Mouse (Mus musculus) embryo, embryonic 11.5 days (tissue): ENCODE measurements around the gene Kcng1.
A peak's percentile ranks its signal among the peaks of the same experiment; 100 is the strongest.

Source experiments
- DNase-seq: peaks from one replicate; pipeline ENCODE4 v3.0.0-alpha.2; 2012; ENCODE audit warnings: low read depth, low spot score

The Kcng1 gene

DNA sequence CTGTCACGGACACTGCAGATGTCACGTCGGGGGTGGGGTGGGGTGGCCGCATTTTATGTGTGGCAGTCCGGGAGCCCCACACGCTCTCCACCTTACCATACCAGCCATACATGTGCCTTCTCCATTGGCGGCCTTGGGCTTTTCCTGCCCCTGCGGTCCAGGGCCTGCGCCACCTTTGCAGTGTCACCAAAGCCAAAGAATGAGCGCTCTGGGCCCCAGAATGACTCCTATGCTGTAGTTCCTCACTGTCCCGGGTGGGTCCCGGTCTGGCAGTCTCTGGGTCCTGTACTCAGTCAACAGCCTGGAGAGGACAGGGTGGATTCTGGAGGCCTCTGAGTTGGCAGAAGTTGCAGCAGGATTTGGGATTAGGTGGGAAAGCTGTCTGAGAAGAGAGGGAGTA lies at the start of gene Kcng1:
Kcng1 (minus strand) TSS at position 155 of the 400 bp plus-strand sequence.
- DNase-seq, result no peak

DNA sequence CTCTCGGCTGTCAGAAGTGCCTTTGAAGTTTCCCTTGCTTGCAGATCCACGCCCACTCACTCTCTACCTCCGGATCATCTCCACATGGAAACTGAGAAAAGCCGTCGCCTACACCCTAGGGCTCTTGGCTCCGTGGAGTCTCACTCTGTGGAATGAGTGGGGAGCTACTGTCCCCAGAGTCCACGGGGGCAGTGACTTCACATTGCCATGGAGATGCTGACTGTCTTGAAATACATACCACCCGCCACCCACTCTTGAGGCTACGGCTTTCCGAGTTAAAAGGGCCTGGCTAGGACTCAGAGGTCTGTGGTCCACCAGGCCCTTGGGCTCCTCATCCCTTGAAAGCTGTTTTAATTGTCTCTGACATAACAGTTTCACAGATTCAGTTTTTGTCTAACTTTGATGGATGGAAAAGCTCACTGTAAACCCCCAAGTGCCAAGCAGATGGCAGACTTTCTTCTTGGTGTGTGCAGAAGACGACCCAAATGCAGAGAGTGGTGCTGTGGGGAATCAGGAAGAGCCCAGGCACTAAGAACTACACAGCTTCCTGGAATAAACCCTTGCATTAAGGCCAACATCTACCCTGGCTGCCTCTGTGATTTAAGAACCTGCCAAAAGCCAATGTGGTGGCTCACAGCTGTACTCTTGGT lies 49.0 kb upstream of the Kcng1 start:
- no peak for DNase-seq

DNA sequence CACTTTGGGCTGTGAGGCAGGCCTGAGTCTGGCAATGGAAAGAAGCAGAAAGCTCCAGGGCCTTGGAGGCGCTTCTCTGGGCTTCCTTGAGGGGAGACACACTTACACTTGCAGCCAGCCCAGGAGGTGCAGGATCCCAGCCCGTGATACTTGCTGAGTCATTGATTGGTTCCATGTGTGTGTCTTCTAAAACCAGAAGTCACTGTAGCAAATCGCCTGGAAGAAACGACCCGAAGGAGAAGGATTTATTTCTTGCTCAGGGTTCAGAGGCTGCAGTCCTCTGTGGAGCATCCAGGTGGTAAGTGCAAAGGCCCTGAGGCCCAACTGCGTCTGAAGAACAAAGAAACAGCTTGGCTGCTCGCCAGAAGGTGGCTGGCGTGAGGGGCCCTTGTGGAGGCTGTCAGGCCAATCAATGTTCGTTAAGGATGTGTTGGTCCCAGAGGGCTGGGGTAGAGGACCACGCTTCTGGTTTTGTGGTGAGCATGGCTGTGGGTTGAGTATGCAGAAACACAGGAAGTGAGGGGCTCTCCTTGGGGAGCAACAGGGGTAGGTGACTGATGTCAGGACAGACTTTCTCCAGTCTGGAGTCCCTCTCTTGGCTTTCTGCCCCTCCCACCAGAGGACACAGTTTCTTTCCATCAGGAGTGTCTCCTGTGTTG lies 40.3 kb upstream of the Kcng1 start:
- DNase-seq, result no peak

DNA sequence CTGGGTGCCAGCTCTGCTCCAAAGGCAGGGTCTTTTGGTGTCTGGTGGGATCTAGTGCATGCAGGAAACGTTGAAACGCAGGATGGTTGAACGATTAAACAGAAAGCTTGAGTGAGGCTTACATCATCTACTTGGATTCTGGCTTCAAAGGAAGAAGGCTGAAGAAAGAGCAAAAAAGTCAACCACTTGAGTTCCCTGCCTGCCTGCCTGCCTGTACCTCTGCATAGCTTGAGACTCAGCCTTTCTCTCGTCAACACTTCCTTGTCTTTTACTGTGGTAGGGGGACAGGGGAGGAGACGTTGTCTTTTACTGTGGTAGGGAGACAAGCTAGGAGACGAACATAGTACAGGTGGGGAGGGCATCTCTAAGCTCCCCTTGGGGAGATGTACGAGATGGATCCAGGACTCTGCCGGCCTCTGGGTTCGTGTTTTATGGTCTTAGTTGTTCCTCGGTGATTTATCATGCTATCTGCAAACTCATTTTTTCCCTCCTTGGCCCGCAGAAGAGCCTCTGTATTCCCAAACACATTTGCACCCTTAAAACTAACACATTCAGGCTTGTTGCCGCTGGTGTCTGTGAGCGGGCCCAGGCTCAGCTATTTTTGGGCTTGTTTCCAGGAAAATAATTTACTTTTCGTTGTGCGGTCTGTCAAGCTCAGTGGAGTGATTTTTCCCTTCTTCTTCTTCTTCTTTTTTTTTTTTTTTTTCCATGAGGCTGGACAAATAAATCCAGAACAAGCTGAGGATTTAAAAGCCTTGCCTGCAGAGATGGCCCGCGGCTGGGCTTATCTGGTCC lies 39.0 kb upstream of the Kcng1 start:
- DNase-seq, result no peak

DNA sequence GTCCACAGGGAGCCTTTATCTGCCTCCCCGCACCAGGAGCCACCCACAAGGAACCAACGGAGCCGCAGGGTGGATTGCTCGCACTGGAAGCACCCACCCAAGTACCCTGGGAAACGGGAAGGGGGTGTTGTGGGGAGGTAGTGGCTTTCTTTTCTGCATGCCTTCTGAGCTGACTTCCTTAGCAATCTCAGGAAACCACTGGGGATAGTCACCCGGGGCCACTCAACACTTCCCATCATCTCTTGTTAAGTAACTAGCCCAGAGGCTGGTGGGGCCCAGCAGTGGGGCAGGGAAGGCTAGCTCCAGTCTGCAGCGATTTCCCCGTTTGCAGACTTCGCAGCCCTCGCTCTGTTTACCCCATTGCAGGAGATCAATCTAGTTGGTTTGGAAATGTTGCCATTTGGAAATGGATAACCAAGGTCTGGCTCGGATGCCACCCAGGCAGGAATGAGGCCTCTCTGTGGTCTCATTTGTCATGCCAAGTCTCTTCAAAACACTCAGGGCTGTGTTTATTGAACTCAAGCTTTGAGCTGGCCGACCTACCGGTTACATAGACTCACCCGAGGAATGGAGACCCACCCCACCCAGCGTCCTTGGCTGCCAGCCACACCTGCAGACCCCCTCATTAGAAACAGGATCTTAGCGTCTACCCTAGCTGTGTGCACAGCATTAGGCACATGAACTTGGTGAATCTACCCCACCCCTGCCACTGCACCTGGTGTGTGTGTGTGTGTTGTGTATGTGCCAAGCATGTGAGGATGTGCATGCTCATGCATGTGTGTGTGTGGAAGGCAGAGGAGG lies 33.3 kb upstream of the Kcng1 start:
- DNase-seq, result no peak

DNA sequence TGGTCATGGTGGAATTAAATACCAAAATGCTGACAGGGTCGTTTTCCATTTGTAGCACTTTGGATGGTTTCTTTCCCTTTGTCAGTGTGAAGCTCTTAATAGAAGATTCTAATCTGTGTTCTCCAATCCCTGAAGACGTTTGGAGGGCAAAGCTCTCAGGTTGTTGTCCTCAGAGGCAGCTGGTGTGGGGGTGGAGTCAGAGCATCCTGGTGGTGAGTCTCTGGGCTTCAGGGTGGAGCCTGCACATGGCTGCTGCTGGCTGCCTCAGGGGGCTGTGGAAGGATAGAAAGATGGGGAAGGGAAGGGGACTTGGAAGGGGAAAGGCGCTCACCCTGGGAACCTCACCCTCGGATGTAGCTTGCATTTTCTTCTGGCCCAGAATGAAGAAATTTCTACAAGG lies 31.0 kb upstream of the Kcng1 start:
- DNase-seq, result no peak

DNA sequence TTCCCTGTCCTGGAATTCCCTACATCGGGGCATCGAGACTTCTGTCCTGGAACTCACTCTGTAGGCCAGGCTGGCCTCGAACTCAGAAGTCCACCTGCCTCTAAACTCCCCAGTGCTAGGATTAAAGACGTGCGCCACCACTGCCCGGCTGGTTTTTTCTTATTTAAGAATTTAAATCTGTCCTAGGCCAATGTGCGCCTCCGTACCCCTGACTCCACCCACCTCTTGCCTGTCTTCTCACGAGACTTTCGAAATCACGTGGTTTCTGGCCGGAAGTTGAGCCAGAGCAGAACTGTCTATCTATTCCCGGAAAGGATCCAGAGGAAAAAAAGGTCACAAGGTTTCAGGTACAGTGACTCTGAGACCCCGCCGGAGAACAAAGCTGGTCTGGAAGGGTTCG lies 29.5 kb upstream of the Kcng1 start:
- no peak for DNase-seq

DNA sequence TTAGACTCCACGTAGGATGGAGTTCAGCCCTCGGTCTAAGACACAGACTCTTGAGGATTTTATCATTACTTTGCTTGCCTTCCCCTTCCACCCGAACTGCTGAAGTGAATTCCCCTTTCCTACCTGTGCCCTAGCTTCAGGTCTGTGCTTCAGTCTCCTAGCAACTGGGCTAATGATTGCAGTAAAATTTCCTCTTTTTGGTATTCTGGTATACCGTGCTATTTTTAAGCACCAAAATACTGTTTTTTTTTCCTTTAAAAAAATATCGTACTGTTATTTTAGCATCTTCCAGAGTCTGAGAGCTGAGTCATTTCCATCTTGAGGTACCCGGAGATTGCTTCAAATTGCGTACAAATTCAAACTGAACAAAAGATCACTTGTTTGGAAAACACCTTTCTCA lies 27.4 kb upstream of the Kcng1 start:
- DNase-seq, result no peak

DNA sequence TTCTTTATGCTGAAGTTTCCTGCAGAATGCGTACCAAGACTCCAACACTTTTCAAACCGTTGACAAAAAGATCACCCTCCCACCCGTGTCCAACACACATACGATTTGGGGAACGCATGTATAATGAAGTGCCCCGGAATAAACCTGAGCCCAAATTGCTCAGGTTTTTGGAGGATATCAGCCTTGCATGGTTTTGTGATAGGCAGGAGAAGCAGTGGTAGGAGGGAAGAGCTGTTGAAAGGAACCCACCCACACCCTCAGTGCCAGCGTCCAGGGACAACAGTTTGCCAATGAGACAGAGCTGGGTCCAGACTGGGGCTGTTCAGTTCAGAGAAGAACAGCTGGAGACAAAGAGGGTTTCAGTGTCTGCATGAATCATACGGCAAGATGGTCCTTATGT lies 18.1 kb upstream of the Kcng1 start:
- no peak for DNase-seq

DNA sequence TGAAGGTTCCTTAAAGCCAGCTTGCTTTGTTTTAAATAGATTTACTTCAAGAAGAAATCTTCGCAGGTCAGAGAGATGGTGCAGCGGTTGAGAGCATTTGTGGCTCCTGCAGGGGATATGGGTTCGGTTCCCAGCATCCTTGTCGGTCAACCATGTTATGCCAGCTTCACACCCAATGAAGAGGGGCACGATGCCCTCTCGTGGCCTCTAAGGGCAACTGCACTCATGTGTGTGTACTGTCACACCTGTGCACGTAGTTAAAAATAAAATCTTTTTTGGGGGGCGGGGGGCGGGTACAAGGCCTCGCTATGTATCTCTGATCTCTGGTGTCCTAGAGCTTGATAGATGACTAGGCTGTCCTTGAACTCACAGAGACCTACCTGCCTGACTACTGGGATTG lies 15.0 kb upstream of the Kcng1 start:
- DNase-seq, result no peak

DNA sequence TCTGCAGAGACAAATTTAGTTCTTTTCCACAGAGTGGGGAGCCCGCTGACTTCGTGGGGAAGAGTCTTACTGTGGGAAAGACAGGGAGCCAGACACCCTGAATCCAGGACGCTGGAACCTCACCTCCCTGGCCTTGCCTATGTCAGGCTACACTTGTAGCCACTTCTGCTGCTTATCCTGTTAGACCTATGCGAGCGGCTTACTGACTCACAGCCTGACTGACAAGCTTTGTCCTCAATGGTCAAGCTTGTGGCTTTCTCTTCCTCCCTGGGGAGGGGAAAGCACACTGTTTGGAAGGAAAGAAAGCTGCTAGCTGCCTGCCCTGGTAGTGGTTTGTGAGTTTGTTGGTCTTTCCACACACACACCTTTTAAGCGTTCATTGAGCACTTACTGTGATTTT lies 11.0 kb upstream of the Kcng1 start:
- DNase-seq, result no peak

DNA sequence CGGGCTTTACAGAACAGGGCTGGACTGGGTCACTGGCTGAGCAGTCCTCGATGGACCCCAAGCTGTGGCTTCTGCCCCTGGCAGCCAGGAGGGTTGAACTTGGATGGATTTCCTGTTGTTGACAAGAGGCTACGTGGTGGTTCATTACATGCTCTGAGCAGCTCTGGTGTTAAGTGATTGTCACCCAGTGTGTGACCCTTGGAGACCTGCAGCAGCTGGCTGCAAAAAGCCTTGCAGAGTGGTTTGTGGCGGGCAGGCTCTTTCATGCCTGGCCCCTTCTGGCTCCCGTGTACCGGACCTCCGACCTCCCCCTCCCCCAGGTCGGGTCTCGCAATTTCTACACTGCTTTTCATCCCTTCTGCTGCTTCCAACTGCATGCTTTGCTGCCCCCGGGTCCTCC lies 10.5 kb upstream of the Kcng1 start:
- DNase-seq, result no peak

DNA sequence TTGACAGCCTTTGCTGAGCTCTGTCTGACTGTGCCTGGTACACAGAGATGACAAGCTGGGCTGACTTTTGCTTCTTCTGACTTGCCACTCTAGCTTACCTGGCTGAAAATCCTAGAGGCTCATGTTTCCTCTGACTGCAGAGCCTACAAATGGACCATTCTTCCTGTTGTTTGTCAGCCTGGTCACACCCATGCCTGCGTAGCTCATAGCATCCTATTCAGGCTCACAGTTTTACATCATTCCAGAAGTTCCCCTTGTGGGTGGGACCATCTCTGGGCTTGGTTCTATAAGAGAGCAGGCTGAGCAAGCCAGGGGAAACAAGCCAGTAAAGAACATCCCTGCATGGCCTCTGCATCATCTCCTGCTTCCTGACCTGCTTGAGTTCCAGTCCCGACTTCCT lies 8.3 kb upstream of the Kcng1 start:
- no peak for DNase-seq

DNA sequence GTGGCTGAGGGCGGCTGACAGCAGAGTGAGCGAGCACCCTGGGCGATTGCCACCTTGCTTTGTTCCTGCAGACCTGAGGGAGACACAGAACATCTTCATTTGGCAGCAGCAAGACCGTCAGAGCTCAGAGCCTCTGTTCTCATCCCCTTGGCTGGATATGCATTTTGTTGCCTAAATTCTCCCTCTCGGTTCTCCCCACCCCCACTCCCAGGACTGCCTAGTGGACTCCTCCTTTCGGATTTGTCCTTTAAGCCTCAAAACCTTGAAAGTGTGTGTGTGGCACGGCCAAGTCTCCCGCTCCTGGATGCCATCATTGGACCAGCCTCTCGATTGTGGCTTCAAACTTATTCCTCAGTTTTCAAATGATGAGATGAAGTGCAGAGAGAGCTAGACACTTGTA lies 7.5 kb upstream of the Kcng1 start:
- DNase-seq, result no peak

DNA sequence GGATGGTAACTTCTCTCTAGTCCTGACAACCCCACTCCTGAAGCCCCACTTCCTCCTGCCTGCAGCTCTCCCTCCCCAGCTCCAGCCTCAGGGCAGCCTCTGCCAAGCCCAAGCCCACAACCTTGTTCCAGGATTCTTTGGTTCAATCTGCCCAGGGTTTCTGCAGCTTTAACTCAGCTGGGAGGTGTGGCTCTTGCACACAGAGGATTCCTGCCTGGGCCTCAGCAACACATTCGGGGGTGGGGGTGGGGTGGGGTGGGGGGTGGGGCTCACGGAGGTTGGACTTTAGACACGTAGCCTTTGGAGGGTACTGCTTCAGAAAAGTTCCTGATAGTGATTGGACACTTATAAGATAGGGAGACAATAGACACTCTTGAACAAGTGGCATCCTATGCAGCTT lies 5.5 kb upstream of the Kcng1 start:
- DNase-seq, result no peak

DNA sequence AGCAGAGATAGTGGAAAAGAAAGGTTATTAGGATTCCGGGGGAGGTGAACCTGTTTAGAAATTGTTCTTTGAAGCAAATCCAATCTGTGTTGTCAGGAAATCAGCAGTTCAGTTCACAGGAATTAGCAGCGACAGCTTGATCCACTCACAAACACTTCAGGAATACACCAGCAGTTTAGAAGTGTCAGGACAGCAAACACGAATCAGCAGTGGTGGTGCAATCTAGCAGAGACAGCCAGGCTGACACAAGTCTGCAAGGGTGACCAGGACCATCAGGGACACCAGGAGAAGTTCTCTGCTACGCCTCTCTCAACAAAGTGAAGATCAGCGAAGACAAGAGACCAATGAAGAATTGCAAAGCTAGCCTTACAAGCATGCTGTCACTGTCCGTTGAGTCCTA lies 3.6 kb upstream of the Kcng1 start:
- DNase-seq, result no peak

DNA sequence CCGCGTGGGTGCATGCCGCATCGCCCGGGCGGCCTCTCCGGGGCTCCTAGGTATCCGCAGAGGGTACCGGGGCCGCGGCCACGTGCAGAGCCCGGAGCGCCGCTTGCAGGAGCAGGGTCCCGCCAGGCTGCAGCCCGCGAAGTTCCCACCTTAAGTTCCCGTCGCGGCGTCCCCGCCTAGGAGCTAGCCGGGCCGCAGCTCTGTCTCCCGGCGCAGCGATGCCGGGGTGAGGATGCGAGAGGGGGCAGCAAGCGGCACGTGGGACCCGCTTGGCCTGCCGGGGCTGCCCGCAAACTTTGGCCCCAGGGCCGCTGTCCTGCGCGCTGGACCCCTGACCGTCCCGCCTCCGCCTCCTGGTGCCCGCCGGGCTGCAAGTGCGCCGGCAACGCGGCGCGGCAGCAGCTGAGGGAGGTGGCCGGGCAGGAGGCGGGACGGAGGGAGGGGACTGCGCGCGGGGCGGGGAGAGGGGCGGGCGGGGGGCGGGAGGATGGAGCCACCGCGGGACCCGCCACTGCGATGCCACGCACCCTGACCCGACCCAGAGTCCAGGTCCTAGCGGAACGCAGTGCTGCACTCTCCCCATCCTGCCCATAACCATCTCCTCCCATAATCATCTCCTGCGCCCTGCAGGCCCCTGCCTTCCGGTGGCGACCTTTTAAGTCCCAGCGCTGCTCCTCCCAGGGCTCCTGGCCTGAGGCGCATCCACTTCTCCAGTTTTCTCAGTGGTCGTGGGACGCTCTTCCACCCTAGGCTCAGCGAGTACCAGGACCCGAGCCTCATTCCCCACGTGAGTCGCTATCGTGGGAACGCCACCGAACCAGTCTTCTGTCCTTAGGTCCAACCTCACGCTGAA lies 581 bp downstream of the Kcng1 start:
- DNase-seq, result peak; percentile 56

DNA sequence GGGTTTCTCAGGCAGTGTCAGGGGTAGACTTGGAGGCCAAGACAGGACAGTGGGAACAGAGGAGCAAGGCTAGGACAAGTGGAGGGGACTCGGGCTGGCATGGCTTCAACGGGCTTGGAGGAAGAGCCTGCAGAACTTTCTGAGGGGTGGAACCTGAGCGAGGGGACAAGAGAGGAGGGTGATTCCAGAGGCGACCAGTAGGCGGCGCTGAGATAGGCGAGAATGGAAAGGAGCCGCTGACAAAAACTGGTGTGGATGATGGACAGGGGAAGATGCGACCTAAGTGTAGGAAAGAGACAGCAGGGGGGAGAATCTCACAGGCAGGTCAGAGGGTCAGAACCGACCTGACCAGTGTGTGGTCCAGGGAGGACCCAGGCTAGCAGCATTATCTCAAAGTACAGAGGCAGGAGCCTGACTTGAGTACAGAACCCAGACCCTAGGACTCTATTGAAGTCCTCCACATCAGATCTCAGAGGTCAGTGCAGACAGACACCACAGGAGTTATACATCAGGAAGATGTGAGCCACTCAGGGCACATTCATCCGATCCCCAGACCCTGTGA lies 7.1 kb downstream of the Kcng1 start:
- DNase-seq, result no peak

DNA sequence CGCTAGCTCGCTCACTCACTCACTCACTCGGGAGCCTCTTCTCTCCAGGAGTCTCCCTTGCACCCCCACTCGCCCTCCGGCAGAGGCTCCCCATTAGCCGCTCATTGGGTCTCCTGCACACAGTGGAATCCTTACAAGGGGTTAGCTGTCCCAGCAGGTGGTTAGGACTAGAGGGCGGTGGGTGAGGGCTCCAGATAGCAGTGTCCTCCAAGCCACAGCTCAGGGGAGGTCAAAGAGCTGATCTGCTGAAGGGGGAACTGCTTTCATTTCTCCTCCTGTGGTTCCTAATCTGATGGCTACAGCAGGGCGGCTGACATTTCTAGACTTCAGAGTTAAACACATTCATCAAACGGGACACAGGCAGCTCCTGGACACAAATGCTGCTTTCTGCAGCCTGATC lies 8.1 kb downstream of the Kcng1 start:
- DNase-seq, result no peak

DNA sequence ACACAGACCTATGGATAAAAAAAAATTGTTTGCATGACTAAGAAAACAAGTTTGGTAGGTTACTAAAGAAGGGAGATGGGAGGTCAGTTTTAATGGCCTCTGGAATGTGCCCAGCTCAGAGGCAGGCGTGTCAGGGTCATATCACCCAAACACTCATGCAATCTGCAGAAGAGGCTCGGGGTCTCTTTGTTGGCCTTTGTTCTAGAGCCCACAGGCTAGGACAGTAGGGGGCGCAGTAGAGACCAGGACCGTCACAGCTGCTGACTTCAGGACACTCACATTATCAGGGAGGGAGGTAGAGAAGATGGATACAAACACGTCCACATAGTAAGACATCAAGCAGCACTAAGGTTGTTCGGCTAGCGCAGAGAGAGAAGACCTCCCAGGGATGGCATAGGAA lies 13.5 kb downstream of the Kcng1 start:
- DNase-seq, result no peak

DNA sequence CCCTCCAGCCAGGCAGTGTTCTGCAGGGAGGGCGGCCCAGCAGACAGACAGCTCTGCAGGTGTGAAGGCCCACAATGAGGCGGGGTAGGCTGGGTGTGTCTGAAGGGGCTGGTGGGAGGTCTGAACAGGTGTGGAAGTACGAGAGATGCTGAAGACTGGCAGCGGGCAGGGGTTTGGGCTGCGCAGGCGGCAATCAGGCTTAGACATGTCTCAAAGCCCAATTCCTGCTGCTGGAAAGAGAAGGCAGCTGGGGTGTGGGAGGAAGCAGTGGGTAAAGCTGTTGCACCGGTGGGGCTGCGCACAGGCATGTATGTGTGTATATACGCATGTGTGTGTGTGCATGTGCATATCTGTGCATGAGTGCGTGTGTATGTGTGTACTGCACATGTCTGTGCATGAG lies 20.6 kb downstream of the Kcng1 start:
- DNase-seq, result no peak
